9 mouse cellular contexts compared by ENCODE assay signal in genomic region chr3:127004860-127005633, GRCm38 (mm10).
DNase-seq lines count a peak whose midpoint lies in the region; ATAC-seq and TF ChIP-seq lines count a peak whose summit lies in the region.
"Had no signal": no experiment of that assay in that cellular context is flagged by ENCODE, and none has a peak within 500 bp of the region (broad histone marks: within the 10 kb centered on the region; RNA-seq: fewer than 3 reads in every experiment).

No protein-coding gene starts in this region.

- H3K4me3 ChIP-seq in hindbrain, embryonic 11.5 days (ENCODE audit: low read depth, low read length), result no peak overlapping the region
- no peak overlapping the region for H3K4me3 ChIP-seq in hindbrain, embryonic 10.5 days
- H3K4me3 ChIP-seq in forebrain, embryonic 15.5 days, result no peak overlapping the region
- H3K4me3 ChIP-seq in intestine, embryonic 16.5 days (ENCODE audit: low read length), result no peak overlapping the region
- peak overlapping the region; percentile 23 for H3K4me3 ChIP-seq in liver, postnatal 0 days (ENCODE audit: low read depth, low read length)
- H3K4me3 ChIP-seq in lung, postnatal 0 days (ENCODE audit: low read depth, low read length), result no peak overlapping the region

- WGBS in hindbrain, embryonic 11.5 days, result 72% methylated on average over 9 of the region's 9 CpGs
- WGBS in hindbrain, embryonic 10.5 days, result 75% methylated on average over 9 of the region's 9 CpGs
- 81% methylated on average over 9 of the region's 9 CpGs for WGBS in forebrain, embryonic 15.5 days
- WGBS in intestine, embryonic 16.5 days, result 67% methylated on average over 9 of the region's 9 CpGs
- 63% methylated on average over 9 of the region's 9 CpGs for WGBS in liver, postnatal 0 days (ENCODE audit: insufficient replicate concordance)
- 74% methylated on average over 9 of the region's 9 CpGs for WGBS in lung, postnatal 0 days

- ATAC-seq in hindbrain, embryonic 11.5 days (ENCODE audit: low FRiP score), result peak; percentile 20; the same call in 1 of the 2 replicates
- ATAC-seq in forebrain, embryonic 15.5 days (replicated peaks), result peak; percentile 9; the same call in 1 of the 2 replicates
- ATAC-seq in intestine, embryonic 16.5 days, result peak; percentile 94
- ATAC-seq in liver, postnatal 0 days, result peak; percentile 97
- no peak; the same call in 1 of the 2 replicates for ATAC-seq in lung, postnatal 0 days

- no peak overlapping the region for H3K9ac ChIP-seq in hindbrain, embryonic 11.5 days (ENCODE audit: low read depth, low read length)
- H3K9ac ChIP-seq in forebrain, embryonic 15.5 days (replicated peaks), result no peak overlapping the region
- H3K9ac ChIP-seq in intestine, embryonic 16.5 days (ENCODE audit: low read depth, low read length), result no peak overlapping the region
- H3K9ac ChIP-seq in liver, postnatal 0 days (replicated peaks), result peak overlapping the region; percentile 54; the same call in 1 of the 2 replicates
- H3K9ac ChIP-seq in lung, postnatal 0 days (replicated peaks; ENCODE audit: low read depth), result no peak overlapping the region

- no peak for DNase-seq in hindbrain, embryonic 11.5 days (ENCODE audit: low spot score)
- no peak for DNase-seq in hindbrain, embryonic 10.5 days (ENCODE audit: low spot score)
- peak; percentile 64 for DNase-seq in liver, postnatal 0 days
- DNase-seq in lung, postnatal 0 days (ENCODE audit: low spot score), result no peak
- DNase-seq in spleen, postnatal 14 days (ENCODE audit: low spot score in 2 of 2), result no peak
- no peak for DNase-seq in thymus, postnatal 36 days

- TF ChIP-seq CTCF in liver, postnatal 0 days (IDR thresholded peaks at IDR 0.05; ENCODE audit: low read depth), result peak; percentile 37
- TF ChIP-seq CTCF in lung, postnatal 0 days (IDR thresholded peaks at IDR 0.05), result no peak; the same call in 1 of the 2 replicates

- no peaks in the 10 kb centered on the region for H3K4me1 ChIP-seq in hindbrain, embryonic 11.5 days (replicated peaks; ENCODE audit: control insufficient read depth, insufficient read depth, low read length)
- no peaks in the 10 kb centered on the region for H3K4me1 ChIP-seq in hindbrain, embryonic 10.5 days (replicated peaks)
- H3K4me1 ChIP-seq in forebrain, embryonic 15.5 days, result no peaks in the 10 kb centered on the region
- no peaks in the 10 kb centered on the region for H3K4me1 ChIP-seq in intestine, embryonic 16.5 days (ENCODE audit: control insufficient read depth, insufficient read depth, low read length)
- no peaks in the 10 kb centered on the region for H3K4me1 ChIP-seq in liver, postnatal 0 days (ENCODE audit: insufficient read depth)
- no peaks in the 10 kb centered on the region for H3K4me1 ChIP-seq in lung, postnatal 0 days (ENCODE audit: insufficient read depth, low read depth, low read length)

- H3K9me3 ChIP-seq in hindbrain, embryonic 11.5 days (ENCODE audit: control insufficient read depth, low read length), result no peaks in the 10 kb centered on the region
- H3K9me3 ChIP-seq in hindbrain, embryonic 10.5 days, result no peaks in the 10 kb centered on the region
- H3K9me3 ChIP-seq in forebrain, embryonic 15.5 days, result no peaks in the 10 kb centered on the region
- no peaks in the 10 kb centered on the region for H3K9me3 ChIP-seq in intestine, embryonic 16.5 days (ENCODE audit: control insufficient read depth, low read length)
- no peaks in the 10 kb centered on the region for H3K9me3 ChIP-seq in liver, postnatal 0 days (ENCODE audit: low read length)
- H3K9me3 ChIP-seq in lung, postnatal 0 days (ENCODE audit: low read length), result no peaks in the 10 kb centered on the region

- no peaks in the 10 kb centered on the region for H3K27me3 ChIP-seq in hindbrain, embryonic 11.5 days (ENCODE audit: control insufficient read depth, insufficient read depth, low read length)
- no peaks in the 10 kb centered on the region for H3K27me3 ChIP-seq in hindbrain, embryonic 10.5 days (ENCODE audit: insufficient read depth, poor library complexity, severe bottlenecking)
- H3K27me3 ChIP-seq in forebrain, embryonic 15.5 days, result no peaks in the 10 kb centered on the region
- H3K27me3 ChIP-seq in intestine, embryonic 16.5 days (replicated peaks; ENCODE audit: control insufficient read depth, insufficient read depth, low read length), result no peaks in the 10 kb centered on the region
- H3K27me3 ChIP-seq in liver, postnatal 0 days (ENCODE audit: insufficient read depth, low read length), result no peaks in the 10 kb centered on the region
- H3K27me3 ChIP-seq in lung, postnatal 0 days (replicated peaks; ENCODE audit: insufficient read depth, low read length), result no peaks in the 10 kb centered on the region

- H3K27ac ChIP-seq in hindbrain, embryonic 11.5 days (ENCODE audit: low read depth, low read length), result no peak overlapping the region
- H3K27ac ChIP-seq in hindbrain, embryonic 10.5 days, result no peak overlapping the region
- no peak overlapping the region for H3K27ac ChIP-seq in forebrain, embryonic 15.5 days (replicated peaks)
- H3K27ac ChIP-seq in intestine, embryonic 16.5 days (ENCODE audit: low read length), result no peak overlapping the region
- H3K27ac ChIP-seq in liver, postnatal 0 days (ENCODE audit: low read depth), result peak overlapping the region; percentile 91
- H3K27ac ChIP-seq in lung, postnatal 0 days (ENCODE audit: low read length), result no peak overlapping the region
- H3K27ac ChIP-seq: macrophage had no signal

- no peaks in the 10 kb centered on the region for H3K36me3 ChIP-seq in hindbrain, embryonic 11.5 days (ENCODE audit: control insufficient read depth, insufficient read depth, low read length)
- H3K36me3 ChIP-seq in hindbrain, embryonic 10.5 days, result peaks cover 31% of the 10 kb centered on the region
- H3K36me3 ChIP-seq in forebrain, embryonic 15.5 days, result peaks cover 54% of the 10 kb centered on the region
- H3K36me3 ChIP-seq in intestine, embryonic 16.5 days (ENCODE audit: control insufficient read depth, insufficient read depth, low read length), result no peaks in the 10 kb centered on the region
- no peaks in the 10 kb centered on the region for H3K36me3 ChIP-seq in liver, postnatal 0 days (replicated peaks; ENCODE audit: insufficient read depth, low read length)
- H3K36me3 ChIP-seq in lung, postnatal 0 days (ENCODE audit: insufficient read depth, low read length), result no peaks in the 10 kb centered on the region

- no peak overlapping the region for H3K4me2 ChIP-seq in hindbrain, embryonic 11.5 days (replicated peaks; ENCODE audit: low read depth, low read length)
- H3K4me2 ChIP-seq in forebrain, embryonic 15.5 days (replicated peaks), result no peak overlapping the region
- H3K4me2 ChIP-seq in intestine, embryonic 16.5 days (ENCODE audit: low read depth, low read length), result no peak overlapping the region
- peak overlapping the region; percentile 62 for H3K4me2 ChIP-seq in liver, postnatal 0 days (ENCODE audit: low read depth, low read length)
- no peak overlapping the region for H3K4me2 ChIP-seq in lung, postnatal 0 days (replicated peaks; ENCODE audit: low read depth, low read length)

- TF ChIP-seq EP300 in liver, postnatal 0 days (IDR thresholded peaks at IDR 0.05; ENCODE audit: low read depth), result no peak
- no peak for TF ChIP-seq EP300 in lung, postnatal 0 days (IDR thresholded peaks at IDR 0.05)
